Mouse (Mus musculus) spleen, adult 12 weeks (tissue): ENCODE measurements around the gene Secisbp2l.

Experiments
- DNase-seq: peaks from one replicate; pipeline ENCODE4 v3.0.0; 2022; ENCODE audit warnings: low spot score

The Secisbp2l gene

DNA sequence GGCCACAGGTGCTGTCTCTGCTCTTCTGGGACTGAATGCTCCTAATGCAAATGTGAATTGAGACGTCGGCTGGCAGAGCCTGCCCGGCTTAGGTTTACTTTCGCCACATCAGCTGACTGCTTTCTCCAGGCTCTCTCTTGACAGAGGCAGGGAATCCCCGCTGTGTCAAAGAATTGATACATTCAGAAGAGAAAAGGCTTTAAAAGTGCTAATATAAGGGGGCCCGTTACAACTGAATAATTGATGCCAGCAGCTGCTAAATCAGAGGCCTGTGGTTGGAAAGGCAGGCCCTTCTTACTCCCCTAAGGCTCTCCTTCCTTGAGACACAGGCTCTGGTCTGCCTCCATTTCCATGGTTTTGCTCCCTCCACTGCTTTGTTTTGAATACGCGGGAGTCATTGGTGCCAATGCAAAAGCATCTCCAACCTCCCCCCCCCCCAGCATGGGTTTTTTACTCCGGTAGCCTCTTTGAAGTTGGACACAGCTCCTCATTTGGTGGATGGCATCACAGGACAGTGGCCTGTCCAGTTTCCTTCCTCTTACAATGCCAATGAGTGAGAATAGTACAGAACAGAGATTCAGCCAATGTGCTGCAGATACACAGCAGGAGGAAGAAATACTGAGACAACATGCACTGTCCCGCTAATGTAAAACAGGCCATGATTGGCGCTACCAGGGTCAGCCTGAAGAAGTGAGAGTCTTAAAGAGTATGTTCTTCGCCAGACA is 77.6 kb downstream of the Secisbp2l start:
- no peak for DNase-seq

DNA sequence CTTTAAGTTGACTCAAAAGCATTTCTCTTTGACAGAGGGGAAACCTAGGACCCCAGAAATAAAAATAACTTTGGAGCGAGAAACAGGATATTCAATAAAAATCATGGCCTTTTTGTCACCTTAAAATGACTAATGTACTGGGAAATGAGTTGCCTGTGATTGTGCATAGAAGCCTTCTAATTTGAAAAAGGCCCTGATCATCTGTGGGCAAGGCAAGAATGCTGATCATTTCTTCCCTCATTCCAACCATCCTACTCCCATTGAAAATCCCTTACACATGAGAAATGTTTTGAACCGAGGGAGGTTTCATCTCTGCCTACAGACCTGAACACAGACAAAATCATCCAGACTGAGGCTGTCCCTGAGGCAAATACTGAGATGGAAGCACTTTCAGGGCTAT is 79.8 kb downstream of the Secisbp2l start:
- DNase-seq = no peak

DNA sequence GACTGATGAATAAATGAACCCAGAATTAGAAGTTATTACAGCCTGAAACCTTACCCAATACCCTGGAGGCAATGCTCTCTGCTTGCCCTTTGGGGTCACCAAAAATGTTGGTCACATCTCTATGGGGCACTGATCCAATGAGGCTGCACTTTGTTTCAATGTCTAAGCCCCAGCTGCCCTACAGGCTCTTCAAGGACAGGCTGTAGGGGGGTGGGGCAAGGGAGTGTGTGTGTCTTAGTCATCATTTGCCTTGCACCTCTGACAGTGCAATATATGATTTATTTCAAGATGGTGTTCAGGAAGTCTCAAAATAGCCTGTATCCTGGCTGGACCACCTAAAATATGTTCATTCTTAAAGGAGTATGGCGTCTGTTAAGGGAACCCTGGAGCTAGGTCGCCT is 81.1 kb downstream of the Secisbp2l start:
- DNase-seq = no peak

DNA sequence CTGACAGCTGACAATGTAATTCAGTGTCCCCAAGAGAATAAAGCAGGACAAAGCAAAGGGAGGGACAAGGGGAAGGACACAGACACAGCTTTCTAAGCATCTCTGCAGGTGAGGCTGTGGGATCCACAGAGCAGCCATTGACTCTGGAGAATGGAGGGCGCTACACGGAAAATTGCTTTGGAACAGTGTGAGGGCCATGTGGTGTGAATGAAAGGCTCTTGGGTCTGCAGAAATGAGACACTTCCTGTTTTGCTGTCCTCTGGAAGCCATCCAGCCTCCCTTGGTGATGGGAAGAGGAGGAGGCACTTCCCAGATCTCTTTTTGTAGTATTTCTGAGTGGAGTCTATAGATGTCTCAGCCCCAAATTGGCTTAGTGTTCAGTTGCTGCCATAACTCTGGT is 86.5 kb downstream of the Secisbp2l start:
- DNase-seq = no peak

DNA sequence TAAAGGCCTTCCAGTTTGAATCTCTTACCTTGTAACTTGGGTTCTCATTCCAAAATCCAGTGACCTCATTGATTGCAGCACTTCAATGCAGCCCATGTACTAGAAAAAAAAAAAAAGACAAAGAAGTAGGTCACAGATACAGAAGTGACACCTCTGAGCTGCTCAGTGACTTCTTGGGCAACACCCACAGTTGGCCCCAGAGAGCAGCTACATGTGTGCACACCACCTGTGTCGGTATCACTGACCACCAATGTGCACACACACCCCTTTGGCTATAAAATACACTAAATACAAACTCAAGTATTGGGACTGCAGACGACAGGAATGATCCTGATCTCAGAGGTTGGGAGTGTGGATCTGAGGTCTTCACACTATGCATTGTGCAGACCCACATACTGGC is 87.9 kb downstream of the Secisbp2l start:
- no peak for DNase-seq

DNA sequence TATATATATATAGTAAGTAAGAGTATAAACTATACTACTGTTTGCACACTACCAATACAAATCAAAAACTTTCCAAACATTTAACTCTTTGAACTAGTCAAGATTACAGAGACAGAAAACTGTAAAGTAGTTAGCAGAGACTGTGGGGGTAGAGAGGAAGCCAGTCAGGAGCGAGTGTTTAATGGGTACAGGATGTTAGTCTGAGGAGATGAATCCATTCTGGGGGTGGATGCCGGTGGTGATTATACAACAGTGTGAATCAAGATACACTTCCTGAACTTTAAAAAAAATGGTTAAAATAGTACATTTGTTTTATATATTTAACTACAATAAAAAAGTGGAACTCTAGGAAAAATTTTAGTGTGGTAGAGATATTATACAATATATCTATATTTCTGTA is 90.7 kb downstream of the Secisbp2l start:
- no peak for DNase-seq
